Mouse (Mus musculus) kidney, adult 9 months (tissue): ENCODE measurements at regions not wholly inside any gene's neighbourhood (a gene's known extent, or its start where the extent isn't known, plus 50 kb on each side); places are given as distances from the start of the nearest gene placed in this dataset.

Source experiments
- DNase-seq: peaks from one replicate; pipeline ENCODE4 v3.0.0; 2022

DNA sequence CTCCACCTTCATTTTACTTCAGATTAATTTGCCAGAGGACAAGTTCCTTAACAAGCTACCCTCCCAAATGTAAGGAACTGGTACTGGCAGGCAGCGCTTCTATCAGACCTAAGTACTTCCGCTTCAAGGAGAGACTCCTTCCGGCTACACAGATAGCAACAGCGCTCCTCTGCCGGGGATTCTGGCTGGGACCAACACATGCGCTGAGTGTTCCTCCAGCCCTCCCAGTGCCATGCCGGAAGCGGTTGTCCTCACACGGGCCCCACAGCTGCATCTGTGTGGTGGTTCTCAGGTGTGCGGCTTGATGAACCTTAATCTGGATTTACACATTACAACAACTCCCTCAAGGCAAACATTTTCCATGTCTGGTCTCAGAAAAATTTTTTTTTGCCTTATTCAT, 336.1 kb upstream of the Map3k7 start:
- DNase-seq: no peak

DNA sequence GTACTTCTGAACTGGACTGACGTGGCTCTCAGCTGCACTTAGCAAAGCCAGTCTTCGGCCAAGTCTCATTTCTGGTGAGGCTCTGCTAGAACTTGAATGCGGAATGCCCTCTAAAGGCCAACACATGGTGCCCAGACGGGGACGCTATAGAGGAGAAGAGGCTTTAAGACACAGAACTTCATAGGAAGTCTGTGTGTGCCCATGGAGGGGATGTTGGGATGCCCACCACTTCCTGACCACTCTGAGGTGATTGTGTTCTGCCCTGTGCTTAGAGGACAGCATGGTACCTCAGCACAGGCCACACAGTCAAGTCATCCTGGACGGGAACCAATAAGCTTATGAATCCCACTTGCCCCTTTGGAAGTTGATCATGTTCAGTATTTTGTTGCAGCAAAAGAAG, 325.3 kb upstream of the Map3k7 start:
- DNase-seq: no peak

- no peak for DNase-seq
Measured at GRCm38 (mm10) chr4:31642161-31642560, 321.7 kb upstream of the Map3k7 start.

GRCm38 (mm10) chr4:31642593-31643290, 321.2 kb upstream of the Map3k7 start:
- DNase-seq: peak; percentile 13

GRCm38 (mm10) chr4:31648631-31649368, 315.1 kb upstream of the Map3k7 start:
- DNase-seq: no peak

DNA sequence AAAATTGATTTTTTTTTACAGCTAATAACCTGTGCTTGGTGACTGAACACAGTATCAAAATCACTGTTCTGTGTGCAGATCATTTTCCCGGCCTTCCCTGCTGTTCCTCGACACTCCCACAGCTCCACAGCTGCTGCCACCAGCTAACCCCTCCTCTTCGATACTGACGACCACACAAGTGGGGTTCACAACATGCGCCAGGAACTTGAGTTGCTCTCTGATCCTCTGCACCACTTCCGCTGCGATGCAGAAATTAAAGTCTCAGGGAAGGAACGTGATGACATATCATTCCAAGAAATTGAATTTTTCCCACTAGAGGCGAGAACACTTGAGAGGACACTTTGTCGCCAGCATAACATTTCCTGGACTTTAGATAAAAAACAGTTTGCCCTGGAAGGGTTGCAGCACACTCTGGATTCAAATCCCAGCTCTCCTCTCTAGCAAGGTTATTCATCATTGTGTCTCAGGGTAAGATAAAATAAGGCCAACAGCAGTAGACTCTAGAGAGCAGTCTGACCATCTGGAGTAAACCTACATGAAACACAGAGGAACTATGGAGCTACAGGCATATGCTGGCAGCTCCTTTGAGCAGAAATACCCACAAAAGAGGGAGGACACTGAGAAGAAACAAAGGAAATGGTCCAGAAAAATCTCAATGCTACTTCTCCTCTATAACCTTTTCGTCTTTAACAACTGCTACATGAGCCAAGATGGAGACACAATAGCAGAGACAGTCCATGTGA, 308.4 kb upstream of the Map3k7 start:
- DNase-seq: no peak

- DNase-seq: no peak
Measured at GRCm38 (mm10) chr4:31656111-31656510, 307.8 kb upstream of the Map3k7 start.

DNA sequence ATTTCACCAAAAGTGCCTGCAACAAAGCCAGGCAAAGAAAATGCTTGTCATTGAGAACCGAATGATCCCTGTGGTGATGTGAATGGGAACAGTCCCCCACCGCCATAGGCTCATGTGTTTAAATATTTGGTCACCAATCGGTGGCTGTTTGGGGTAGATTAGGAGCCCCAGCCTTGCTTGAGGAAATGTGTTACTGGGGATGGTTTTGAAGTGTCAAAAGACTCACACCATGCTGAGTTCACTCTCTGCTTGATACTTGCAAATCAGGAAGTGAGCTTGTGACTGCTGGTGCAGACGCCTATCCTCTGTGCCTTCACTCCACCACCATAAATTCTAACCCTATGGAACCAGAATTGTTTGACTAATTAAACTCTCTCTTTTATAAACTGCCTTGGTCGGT, 305.1 kb upstream of the Map3k7 start:
- no peak for DNase-seq

- DNase-seq: no peak
Measured at GRCm38 (mm10) chr4:31660896-31661295, 303.0 kb upstream of the Map3k7 start.

- DNase-seq: no peak
Measured at GRCm38 (mm10) chr4:31671530-31672170, 292.2 kb upstream of the Map3k7 start.

DNA sequence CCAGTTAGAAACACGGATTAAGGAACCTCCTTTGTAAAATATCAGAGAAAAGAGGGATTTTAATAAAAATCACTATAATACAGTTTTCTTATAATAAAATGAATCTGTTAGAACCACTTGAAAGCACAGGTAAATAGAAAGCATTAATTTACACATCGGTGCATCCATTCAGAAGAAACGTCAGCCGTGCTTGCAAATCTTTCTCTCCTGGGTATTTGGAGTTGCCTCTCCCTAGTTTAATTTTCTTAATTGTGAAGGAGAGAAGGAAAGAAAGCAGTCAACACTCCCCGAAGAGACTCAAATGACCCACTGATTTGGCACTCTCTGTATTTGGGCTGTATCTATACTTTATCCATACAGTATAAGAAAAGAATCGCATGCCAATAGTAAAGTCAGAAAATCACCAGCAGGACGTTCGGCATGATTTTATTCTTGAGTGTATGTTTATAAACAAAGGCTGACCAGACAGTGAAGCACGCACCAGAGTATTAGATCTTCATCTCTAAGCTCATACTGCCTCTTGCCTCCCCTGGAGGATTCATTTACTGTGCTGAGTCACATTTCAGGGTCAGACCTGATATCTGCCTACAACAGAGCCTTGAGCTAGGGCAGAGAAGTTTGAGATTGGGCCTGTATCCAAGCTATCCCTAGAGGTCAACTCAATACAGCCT, 291.6 kb upstream of the Map3k7 start:
- no peak for DNase-seq

GRCm38 (mm10) chr4:31672842-31673171, 291.1 kb upstream of the Map3k7 start:
- DNase-seq: no peak

GRCm38 (mm10) chr4:31679007-31679590, 284.8 kb upstream of the Map3k7 start:
- no peak for DNase-seq

GRCm38 (mm10) chr4:31680958-31681357, 282.9 kb upstream of the Map3k7 start:
- no peak for DNase-seq

GRCm38 (mm10) chr4:31689083-31689482, 274.8 kb upstream of the Map3k7 start:
- DNase-seq: no peak

- DNase-seq: no peak
Measured at GRCm38 (mm10) chr4:31697769-31698505, 266.0 kb upstream of the Map3k7 start.

DNA sequence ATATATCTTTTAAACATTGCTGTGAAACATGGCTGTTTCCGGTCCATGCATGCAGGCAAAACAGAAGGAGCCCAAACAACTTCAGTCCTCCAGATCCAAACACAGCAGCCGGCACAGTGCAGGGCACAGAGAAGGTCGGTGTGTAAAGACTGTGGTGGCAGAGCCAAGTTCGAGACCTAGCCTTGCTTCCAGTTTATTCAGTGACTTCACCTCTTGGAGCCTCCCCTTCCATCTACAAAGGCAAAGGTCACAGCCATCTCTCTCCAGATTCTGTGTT, 265.5 kb upstream of the Map3k7 start:
- no peak for DNase-seq

DNA sequence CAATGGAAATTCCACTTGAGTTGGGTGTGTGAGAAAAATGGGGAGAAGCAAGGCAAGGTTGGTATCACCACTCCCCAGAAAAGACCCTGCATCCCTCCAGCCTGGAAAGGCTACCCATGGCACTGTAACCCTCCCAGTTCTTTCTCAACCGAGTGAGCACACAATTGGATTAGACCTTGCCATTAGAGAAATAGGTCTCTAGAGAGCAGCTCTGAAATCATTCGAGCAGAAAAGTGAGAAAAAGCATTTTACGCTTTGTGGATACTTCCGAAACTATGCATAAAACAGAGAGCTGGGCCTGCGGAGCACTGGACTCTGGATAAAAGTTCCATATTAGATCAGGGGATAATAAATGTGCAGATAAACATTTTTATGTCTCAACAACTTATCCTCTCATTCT, 264.6 kb upstream of the Map3k7 start:
- DNase-seq: no peak

DNA sequence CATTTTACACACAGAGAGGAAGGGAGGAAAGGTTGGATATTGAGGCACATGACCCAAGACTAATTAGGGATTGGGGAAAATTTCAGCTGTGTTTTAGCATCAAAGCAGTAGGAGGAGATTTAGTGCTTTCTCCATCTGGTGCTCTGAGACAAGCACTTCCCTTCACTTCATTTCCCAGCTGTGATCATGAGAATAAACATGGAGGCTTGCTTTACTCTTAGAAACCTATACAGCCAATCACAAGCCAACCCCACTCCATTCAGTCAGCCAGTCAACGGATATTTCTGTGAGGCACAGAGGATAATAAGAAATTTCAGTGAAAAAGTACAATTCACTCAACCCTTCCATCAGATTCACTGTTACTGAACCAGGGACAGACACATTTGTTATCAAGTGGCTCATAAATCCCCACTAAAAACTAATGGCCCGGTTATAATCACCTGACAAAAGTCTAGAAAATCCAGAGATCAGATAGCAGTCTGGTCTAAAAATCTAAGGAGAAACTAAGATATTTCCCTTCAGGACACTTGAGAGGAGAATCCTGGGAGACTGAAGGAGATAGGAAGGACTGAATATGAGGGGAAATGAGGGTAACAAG, 249.7 kb upstream of the Map3k7 start:
- no peak for DNase-seq

GRCm38 (mm10) chr4:31723501-31723900, 240.4 kb upstream of the Map3k7 start:
- no peak for DNase-seq

DNA sequence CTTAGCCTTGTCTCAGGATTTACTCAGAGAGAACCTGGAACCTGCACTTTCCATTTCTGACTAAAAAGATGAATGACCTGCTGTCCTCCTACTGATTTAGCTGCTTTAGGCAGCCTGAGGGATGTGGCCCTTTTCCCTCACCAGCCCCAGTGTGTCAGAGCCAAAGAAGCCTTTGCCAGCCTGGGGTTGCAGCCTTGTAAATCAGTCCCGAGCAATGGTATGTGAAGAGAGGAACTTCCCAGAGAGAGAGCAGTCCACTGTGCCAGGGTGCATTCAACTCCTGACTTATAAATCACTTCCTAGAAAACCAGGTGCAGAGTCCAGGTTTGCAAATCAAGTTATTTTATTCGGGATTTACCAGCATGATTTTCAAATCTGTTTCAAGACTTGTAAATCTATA, 239.5 kb upstream of the Map3k7 start:
- DNase-seq: peak; percentile 2
